Mouse (Mus musculus) spleen, adult 2 months (tissue): ENCODE measurements at regions not wholly inside any gene's neighbourhood (a gene's known extent, or its start where the extent isn't known, plus 50 kb on each side); places are given as distances from the start of the nearest gene placed in this dataset.

Source experiments
- DNase-seq, 2 experiments: peaks; one replicate each; pipeline versions ENCODE4 v3.0.0 to v3.0.0-alpha.2; 2012 to 2021; ENCODE audit warnings: low spot score in 2 of 2, low read depth in 1 of 2
- H3K27ac ChIP-seq: fragments of 200-500 bp; 2 replicates; pipeline ENCODE4 v1.5.1; 2012; ENCODE audit warnings: low read length, inconsistent platforms; ENCODE audit not compliant: insufficient read depth
- H3K27me3 ChIP-seq: fragments of 200-500 bp; 2 replicates; pipeline ENCODE4 v1.6.1; 2012; ENCODE audit warnings: mild to moderate bottlenecking, moderate library complexity, low read length, inconsistent platforms; ENCODE audit not compliant: control insufficient read depth, insufficient read depth
- H3K36me3 ChIP-seq: fragments of 200-500 bp; 2 replicates; pipeline ENCODE4 v1.6.1; 2012; ENCODE audit warnings: mild to moderate bottlenecking, low read length, inconsistent platforms; ENCODE audit not compliant: control insufficient read depth, insufficient read depth
- H3K4me1 ChIP-seq: fragments of 200-500 bp; 2 replicates; pipeline ENCODE4 v1.6.1; 2011; ENCODE audit warnings: inconsistent platforms; ENCODE audit not compliant: control insufficient read depth, insufficient read depth, insufficient read length
- H3K4me3 ChIP-seq: fragments of 200-500 bp; 2 replicates; pipeline ENCODE4 v1.5.1; 2011; ENCODE audit warnings: mild to moderate bottlenecking, inconsistent platforms; ENCODE audit not compliant: insufficient read depth, insufficient read length; ENCODE audit errors: extremely low read depth
- CTCF ChIP-seq: fragments of 200-500 bp; IDR thresholded peaks from 2 replicates; pipeline ENCODE4 v1.5.1; 2011; ENCODE audit warnings: mild to moderate bottlenecking, inconsistent platforms; ENCODE audit not compliant: insufficient read depth, insufficient read length, insufficient replicate concordance; ENCODE audit errors: extremely low read depth
- POLR2A ChIP-seq: fragments of 200-500 bp; IDR thresholded peaks from 2 replicates; pipeline ENCODE4 v1.6.1; 2011; ENCODE audit warnings: low read depth, low read length, inconsistent platforms
- WGBS: fragments of 180-500 bp; shearing (Covaris S2); methylation state at CpG from one replicate; pipeline ENCODE4 v1.1.7; 2018; 5-methylcytosine and 5-hydroxymethylcytosine counted together

- TF ChIP-seq POLR2A (no peak), CTCF (no peak)
- Histone ChIP-seq H3K4me3 (no peak overlapping the region), H3K36me3 (no peaks in the 10 kb centered on the region), H3K27me3 (no peaks in the 10 kb centered on the region), H3K27ac (no peak overlapping the region), H3K4me1 (no peaks in the 10 kb centered on the region)
- DNase-seq, result no peak
- WGBS, result 69% methylated on average over 4 of the region's 4 CpGs
Measured at GRCm38 (mm10) chr1:73685734-73686133, 438.5 kb downstream of the Tns1 start.

DNA sequence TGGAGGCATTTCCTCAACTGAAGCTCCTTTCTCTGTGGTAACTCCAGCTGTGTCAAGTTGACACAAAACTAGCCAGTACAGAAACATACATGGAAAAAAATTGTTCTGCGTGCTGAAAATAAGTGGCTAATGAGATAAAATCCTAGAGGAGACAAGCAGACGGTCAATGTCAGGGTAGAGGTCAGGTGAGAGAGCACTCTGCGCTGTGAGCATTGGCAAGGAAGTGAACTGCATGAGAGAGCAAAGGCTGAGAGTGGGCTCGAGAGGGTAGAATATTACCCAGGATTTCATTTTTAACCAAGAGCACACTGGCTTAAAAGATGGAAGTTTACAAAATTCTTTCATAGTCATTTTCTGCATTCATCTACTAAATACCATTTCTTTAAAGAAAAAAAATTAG lies 439.2 kb downstream of the Tns1 start:
- TF ChIP-seq POLR2A (no peak), CTCF (no peak)
- no peak for DNase-seq
- WGBS, result 86% methylated on average over 4 of the region's 4 CpGs

GRCm38 (mm10) chr1:73684166-73684565 lies 440.1 kb downstream of the Tns1 start:
- no peak overlapping the region for H3K4me3 ChIP-seq
- no peaks in the 10 kb centered on the region for H3K27me3 ChIP-seq
- H3K36me3 ChIP-seq, result no peaks in the 10 kb centered on the region
- TF ChIP-seq POLR2A, result no peak
- TF ChIP-seq CTCF, result no peak
- no peak for DNase-seq
- H3K27ac ChIP-seq, result no peak overlapping the region
- 82% methylated on average over 5 of the region's 5 CpGs for WGBS
- H3K4me1 ChIP-seq, result no peaks in the 10 kb centered on the region

More for the DNA sequence above, 439.2 kb downstream of the Tns1 start:
- H3K4me1 ChIP-seq, result no peaks in the 10 kb centered on the region
- H3K36me3 ChIP-seq, result no peaks in the 10 kb centered on the region
- no peak overlapping the region for H3K4me3 ChIP-seq
- H3K27me3 ChIP-seq, result no peaks in the 10 kb centered on the region
- no peak overlapping the region for H3K27ac ChIP-seq

DNA sequence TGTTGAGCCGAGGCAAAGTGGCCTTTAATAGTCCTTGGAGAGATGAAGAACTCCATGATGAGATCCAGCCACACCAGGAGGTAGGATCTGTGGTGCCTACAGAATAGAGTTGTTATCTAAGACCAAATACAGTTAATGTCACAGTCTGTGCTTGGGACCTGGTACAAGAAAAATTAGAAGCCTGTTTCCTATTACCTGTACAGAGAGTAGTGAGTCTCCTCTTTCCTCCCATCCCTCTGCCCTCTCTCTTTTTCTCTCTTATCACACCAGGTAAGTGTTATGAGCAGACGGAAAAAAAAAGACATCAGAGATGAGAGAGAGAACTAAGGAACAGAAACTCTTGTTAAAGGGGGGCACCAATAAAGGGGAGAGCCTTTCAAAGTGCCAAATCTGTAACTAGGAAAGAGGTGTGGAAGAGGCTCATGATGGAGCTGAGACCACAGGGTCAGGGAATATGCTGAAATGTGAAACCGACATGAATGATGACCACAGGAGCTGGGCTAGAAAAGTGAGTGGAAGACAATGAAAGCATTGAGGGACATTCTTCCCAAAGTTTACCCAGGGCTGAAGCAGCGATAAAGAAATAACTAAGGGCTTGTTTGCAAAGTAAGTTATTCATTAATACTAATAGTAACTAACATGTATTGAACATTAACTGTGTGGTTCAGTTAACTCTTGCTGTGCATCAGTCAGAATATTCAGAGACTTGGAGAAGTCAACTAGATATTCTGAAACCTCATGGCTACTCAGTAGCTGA lies 440.9 kb downstream of the Tns1 start:
- TF ChIP-seq CTCF (no peak), POLR2A (no peak)
- no peaks in the 10 kb centered on the region for H3K4me1 ChIP-seq
- WGBS, result 72% methylated on average over 4 of the region's 4 CpGs
- no peak overlapping the region for H3K4me3 ChIP-seq
- H3K36me3 ChIP-seq, result no peaks in the 10 kb centered on the region
- H3K27me3 ChIP-seq, result no peaks in the 10 kb centered on the region
- no peak overlapping the region for H3K27ac ChIP-seq
- no peak for DNase-seq

DNA sequence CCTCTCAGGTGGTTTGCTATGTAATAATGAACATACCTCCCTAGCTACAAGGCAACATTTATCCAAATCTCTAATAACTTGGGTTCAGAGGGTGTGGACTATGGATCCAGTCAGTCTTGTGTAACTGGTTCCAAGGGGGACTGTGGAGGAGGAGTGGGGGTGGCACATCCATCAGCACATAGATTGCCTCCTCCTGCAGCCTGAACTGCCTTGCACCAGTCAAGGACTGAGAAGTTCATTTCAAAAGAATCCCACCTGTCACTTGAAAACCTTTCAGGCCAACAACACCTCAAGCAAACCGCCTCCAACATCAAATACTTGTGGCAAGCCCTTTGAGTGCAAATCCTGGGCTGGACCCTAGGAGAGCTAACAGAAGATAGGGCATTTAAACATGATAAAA lies 442.6 kb downstream of the Tns1 start:
- no peak for TF ChIP-seq CTCF
- TF ChIP-seq POLR2A, result no peak
- no peaks in the 10 kb centered on the region for H3K36me3 ChIP-seq
- no peaks in the 10 kb centered on the region for H3K4me1 ChIP-seq
- WGBS, result 80% methylated on average over 1 of the region's 1 CpGs
- H3K27me3 ChIP-seq, result no peaks in the 10 kb centered on the region
- H3K4me3 ChIP-seq, result no peak overlapping the region
- no peak for DNase-seq
- H3K27ac ChIP-seq, result no peak overlapping the region

DNA sequence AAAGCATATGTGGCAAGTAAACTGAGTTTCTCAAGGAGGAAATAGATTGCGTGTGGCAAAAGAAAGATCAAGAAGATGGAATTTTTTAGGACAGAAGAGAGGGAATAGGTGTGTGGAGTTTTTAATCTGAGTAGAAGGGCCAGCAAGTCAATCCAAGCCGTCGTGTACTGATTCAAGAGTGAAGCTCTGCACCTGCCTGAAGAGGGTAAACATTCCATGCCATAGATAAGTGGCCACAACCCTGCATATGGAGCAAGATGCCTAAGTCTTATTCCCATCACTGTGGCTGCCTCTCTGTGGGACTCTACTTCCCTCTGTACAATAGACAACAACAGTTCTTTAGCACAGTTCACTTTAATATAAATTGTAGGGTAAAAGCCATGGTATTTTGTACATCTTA lies 443.4 kb downstream of the Tns1 start:
- no peaks in the 10 kb centered on the region for H3K27me3 ChIP-seq
- H3K27ac ChIP-seq, result no peak overlapping the region
- no peaks in the 10 kb centered on the region for H3K4me1 ChIP-seq
- H3K36me3 ChIP-seq, result no peaks in the 10 kb centered on the region
- no peak overlapping the region for H3K4me3 ChIP-seq
- TF ChIP-seq POLR2A (no peak), CTCF (no peak)
- no peak for DNase-seq
- WGBS, result 89% methylated on average over 3 of the region's 3 CpGs

GRCm38 (mm10) chr1:73673851-73674235 lies 450.4 kb downstream of the Tns1 start:
- H3K27me3 ChIP-seq, result no peaks in the 10 kb centered on the region
- WGBS, result 84% methylated on average over 1 of the region's 1 CpGs
- no peak overlapping the region for H3K27ac ChIP-seq
- DNase-seq, result no peak
- H3K36me3 ChIP-seq, result no peaks in the 10 kb centered on the region
- H3K4me1 ChIP-seq, result no peaks in the 10 kb centered on the region
- H3K4me3 ChIP-seq, result no peak overlapping the region
- no peak for TF ChIP-seq CTCF
- no peak for TF ChIP-seq POLR2A
